Mouse (Mus musculus): ENCODE results near the gene Palm3. TPM values are rescaled to one million over a fixed set of nuclear protein-coding genes. Genes with fewer than 3 reads are reported as not detected.

The Palm3 gene
- polyA plus RNA-seq, 1 experiment from 2014 or later, result 2.1 TPM

DNA sequence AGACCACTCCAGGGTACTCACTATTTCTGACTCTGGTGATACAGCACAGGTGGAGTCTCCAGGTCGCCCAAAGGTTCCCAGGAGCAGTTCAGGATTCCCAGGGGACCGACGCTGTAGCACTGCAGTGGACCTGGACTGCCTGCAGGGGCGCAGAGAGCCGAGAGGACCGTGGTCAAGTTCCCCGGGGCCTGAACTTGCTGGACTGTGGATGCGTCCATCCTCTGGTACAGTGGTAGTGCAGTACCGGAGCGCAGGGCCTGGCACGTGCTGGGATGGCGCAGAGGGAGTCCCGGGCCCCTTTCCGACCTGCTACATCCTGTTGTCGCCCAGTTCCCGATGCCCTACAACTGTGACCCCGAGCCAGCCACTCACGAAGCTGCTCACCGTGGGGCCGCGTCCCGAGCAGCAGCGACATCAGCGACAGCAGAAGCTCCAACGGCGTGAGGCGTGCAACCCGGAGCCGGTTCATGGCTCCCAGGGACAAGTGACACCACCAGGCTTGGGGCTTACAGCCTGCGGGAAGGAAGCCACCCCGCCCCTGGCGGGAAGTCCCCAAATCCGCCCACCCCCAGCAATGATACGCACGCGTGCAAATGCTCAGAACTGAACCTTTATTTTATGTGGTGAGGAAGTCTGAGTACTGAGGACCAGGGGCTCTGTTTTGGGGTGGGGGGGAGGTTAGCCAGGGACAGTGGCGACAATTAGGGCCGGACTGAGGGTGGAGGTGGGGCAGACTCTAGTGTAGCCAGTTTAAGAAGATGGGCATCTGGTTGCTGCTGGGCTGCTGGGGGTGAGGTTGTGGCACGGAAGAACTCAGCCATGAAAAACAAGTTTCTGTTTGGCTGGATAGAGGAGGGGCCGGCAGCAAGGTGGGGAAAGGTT is 21.0 kb downstream of the Palm3 start, which contains the start of gene Il27ra:
Gene Il27ra (minus strand): TSS at position 524 of the 882 bp plus-strand sequence.
- Histone ChIP-seq H3K4me1 (ENCODE audit: control insufficient read depth, insufficient read depth, low read length) (peaks cover 7% of the 10 kb centered on the region; the same call in 1 of the 2 replicates), H3K9me3 (ENCODE audit: control insufficient read depth, low read length) (no peaks in the 10 kb centered on the region), H3K4me3 (ENCODE audit: low read depth, low read length) (peak within 1 kb of the TSS; percentile 26), H3K4me2 (ENCODE audit: low read depth, severe bottlenecking) (peak within 1 kb of the TSS; percentile 74), H3K9ac (ENCODE audit: low read length) (peak within 1 kb of the TSS; percentile 47; the same call in 1 of the 2 replicates), H3K27ac (replicated peaks; ENCODE audit: low read depth, low read length) (no peak within 1 kb of the TSS), H3K27me3 (ENCODE audit: control insufficient read depth, insufficient read depth, low read length) (peaks cover 45% of the 10 kb centered on the region), H3K36me3 (ENCODE audit: control insufficient read depth, insufficient read depth, low read length) (no peaks in the 10 kb centered on the region; the same call in 1 of the 2 replicates)
- 5% methylated on average over 40 of the region's 40 CpGs for whole genome bisulfite sequencing
- DNase-seq (ENCODE audit: low spot score), result peak; percentile 81
- ATAC-seq (ENCODE audit: insufficient number of reproducible peaks, low FRiP score, low TSS enrichment, low read depth), result peak; percentile 52; the same call in 1 of the 2 replicates

DNA sequence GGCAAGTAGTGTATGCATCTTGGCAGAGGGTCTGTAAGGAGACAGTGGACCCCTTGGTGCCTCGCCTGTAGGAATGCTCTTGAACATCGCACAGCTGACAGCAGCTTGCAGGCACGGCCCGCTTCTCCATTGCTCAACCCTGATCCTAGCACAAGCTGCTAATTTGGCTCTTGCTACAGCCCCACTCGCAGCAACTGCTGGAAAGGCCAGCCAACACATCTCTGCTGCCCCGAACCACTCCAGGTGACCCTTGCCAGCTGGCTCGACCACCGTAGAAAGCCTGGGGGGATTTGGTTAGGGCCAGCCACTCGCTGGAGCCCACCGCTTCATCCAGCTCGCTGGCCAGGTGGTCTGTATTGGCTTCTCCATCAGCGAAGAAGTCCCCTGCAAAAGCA is 21.7 kb downstream of the Palm3 start:
- no peak overlapping the region; the same call in 1 of the 2 replicates for H3K4me3 ChIP-seq (ENCODE audit: low read depth, low read length)
- H3K4me2 ChIP-seq (ENCODE audit: low read depth, severe bottlenecking), result peak overlapping the region; percentile 74; the same call in 1 of the 2 replicates
- H3K4me1 ChIP-seq (ENCODE audit: control insufficient read depth, insufficient read depth, low read length), result peaks cover 7% of the 10 kb centered on the region; the same call in 1 of the 2 replicates
- no peaks in the 10 kb centered on the region for H3K9me3 ChIP-seq (ENCODE audit: control insufficient read depth, low read length)
- H3K27me3 ChIP-seq (ENCODE audit: control insufficient read depth, insufficient read depth, low read length), result peaks cover 45% of the 10 kb centered on the region
- ATAC-seq (ENCODE audit: insufficient number of reproducible peaks, low FRiP score, low TSS enrichment, low read depth), result no peak
- WGBS, result 31% methylated on average over 12 of the region's 12 CpGs
- DNase-seq (ENCODE audit: low spot score), result peak; percentile 29
- H3K27ac ChIP-seq (replicated peaks; ENCODE audit: low read depth, low read length), result no peak overlapping the region
- H3K36me3 ChIP-seq (ENCODE audit: control insufficient read depth, insufficient read depth, low read length), result no peaks in the 10 kb centered on the region; the same call in 1 of the 2 replicates
- no peak overlapping the region for H3K9ac ChIP-seq (ENCODE audit: low read length)

DNA sequence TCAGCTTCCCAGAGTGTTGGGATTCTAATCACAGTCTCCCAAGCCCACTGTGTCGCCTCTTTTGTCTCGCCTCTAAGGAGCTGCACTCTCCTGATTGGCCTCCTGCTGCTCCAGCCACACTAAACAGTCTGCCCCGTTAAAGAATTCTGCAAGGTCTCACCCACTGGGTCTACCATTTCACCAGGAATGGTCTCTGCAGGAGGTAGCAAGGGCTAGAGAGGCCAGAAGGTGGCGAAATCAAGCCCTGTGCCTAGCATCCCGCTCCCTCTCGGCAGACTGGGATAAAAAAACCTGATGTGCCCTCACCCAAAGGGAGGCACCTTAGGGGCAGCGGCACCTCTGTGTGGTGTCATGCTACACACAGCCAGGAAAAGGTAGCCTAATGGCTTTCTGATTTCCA is 22.8 kb downstream of the Palm3 start:
- Histone ChIP-seq H3K27ac (replicated peaks; ENCODE audit: low read depth, low read length) (no peak overlapping the region), H3K4me1 (ENCODE audit: control insufficient read depth, insufficient read depth, low read length) (peaks cover 7% of the 10 kb centered on the region; the same call in 1 of the 2 replicates), H3K9ac (ENCODE audit: low read length) (no peak overlapping the region), H3K36me3 (ENCODE audit: control insufficient read depth, insufficient read depth, low read length) (no peaks in the 10 kb centered on the region; the same call in 1 of the 2 replicates), H3K4me2 (ENCODE audit: low read depth, severe bottlenecking) (no peak overlapping the region), H3K27me3 (ENCODE audit: control insufficient read depth, insufficient read depth, low read length) (peaks cover 45% of the 10 kb centered on the region), H3K9me3 (ENCODE audit: control insufficient read depth, low read length) (no peaks in the 10 kb centered on the region), H3K4me3 (ENCODE audit: low read depth, low read length) (no peak overlapping the region)
- no peak for ATAC-seq (ENCODE audit: insufficient number of reproducible peaks, low FRiP score, low TSS enrichment, low read depth)
- whole genome bisulfite sequencing, result 2% methylated on average over 7 of the region's 7 CpGs
- no peak for DNase-seq (ENCODE audit: low spot score)

DNA sequence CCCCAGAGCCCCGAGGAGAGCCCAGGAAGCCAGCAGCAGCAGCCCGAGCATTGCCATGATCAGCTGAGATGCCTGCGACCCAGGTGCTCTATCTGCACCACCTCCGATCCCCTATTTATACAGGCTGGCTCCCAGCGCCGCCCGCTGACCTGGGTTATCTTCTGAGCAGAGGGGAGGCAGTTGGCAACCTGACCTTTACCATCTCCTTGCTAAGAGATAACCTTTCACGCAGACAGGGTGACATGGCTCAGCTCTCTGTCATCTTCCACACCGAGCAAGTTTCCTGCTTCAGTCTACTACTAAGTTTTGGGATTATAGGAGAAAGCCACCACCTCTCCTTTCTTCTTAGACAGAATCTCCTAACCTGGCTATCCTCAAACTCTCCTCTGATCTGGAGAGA is 23.6 kb downstream of the Palm3 start, which contains the start of gene Rln3:
Gene Rln3 (minus strand): TSS at position 101 of the 400 bp plus-strand sequence.
- H3K4me1 ChIP-seq (ENCODE audit: control insufficient read depth, insufficient read depth, low read length), result peaks cover 7% of the 10 kb centered on the region; the same call in 1 of the 2 replicates
- DNase-seq (ENCODE audit: low spot score) (no peak), ATAC-seq (ENCODE audit: insufficient number of reproducible peaks, low FRiP score, low TSS enrichment, low read depth) (no peak)
- H3K4me2 ChIP-seq (ENCODE audit: low read depth, severe bottlenecking), result peak within 1 kb of the TSS; percentile 17; the same call in 1 of the 2 replicates
- H3K4me3 ChIP-seq (ENCODE audit: low read depth, low read length), result no peak within 1 kb of the TSS
- H3K27ac ChIP-seq (replicated peaks; ENCODE audit: low read depth, low read length), result no peak within 1 kb of the TSS
- WGBS, result 5% methylated on average over 9 of the region's 9 CpGs
- peaks cover 45% of the 10 kb centered on the region for H3K27me3 ChIP-seq (ENCODE audit: control insufficient read depth, insufficient read depth, low read length)
- H3K9ac ChIP-seq (ENCODE audit: low read length), result no peak within 1 kb of the TSS
- no peaks in the 10 kb centered on the region; the same call in 1 of the 2 replicates for H3K36me3 ChIP-seq (ENCODE audit: control insufficient read depth, insufficient read depth, low read length)
- no peaks in the 10 kb centered on the region for H3K9me3 ChIP-seq (ENCODE audit: control insufficient read depth, low read length)

DNA sequence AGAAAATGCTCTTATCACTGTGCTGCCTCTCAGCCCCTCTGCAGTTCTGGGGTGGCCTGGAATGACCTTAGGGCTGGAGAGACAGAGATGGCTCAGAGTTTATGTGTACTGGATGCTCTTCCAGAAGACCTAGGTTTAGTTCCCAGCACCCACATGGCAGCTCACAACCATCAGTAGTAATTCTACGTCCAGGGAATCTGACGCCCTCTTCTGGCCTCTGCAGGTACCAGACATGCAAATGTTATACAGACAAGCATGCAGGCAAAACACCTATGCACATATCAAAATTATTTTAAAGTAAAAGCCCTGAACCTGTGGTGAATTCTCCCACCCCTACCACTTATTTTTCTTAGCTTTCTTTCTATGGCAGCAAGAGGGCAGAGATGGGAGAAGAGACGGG is 25.2 kb downstream of the Palm3 start:
- Histone ChIP-seq H3K4me1 (ENCODE audit: control insufficient read depth, insufficient read depth, low read length) (peaks cover 7% of the 10 kb centered on the region; the same call in 1 of the 2 replicates), H3K9me3 (ENCODE audit: control insufficient read depth, low read length) (no peaks in the 10 kb centered on the region), H3K9ac (ENCODE audit: low read length) (no peak overlapping the region), H3K27ac (replicated peaks; ENCODE audit: low read depth, low read length) (no peak overlapping the region), H3K27me3 (ENCODE audit: control insufficient read depth, insufficient read depth, low read length) (peaks cover 39% of the 10 kb centered on the region), H3K36me3 (ENCODE audit: control insufficient read depth, insufficient read depth, low read length) (no peaks in the 10 kb centered on the region; the same call in 1 of the 2 replicates), H3K4me3 (ENCODE audit: low read depth, low read length) (no peak overlapping the region), H3K4me2 (ENCODE audit: low read depth, severe bottlenecking) (no peak overlapping the region)
- ATAC-seq (ENCODE audit: insufficient number of reproducible peaks, low FRiP score, low TSS enrichment, low read depth) (no peak), DNase-seq (ENCODE audit: low spot score) (no peak)
- WGBS, result 79% methylated on average over 3 of the region's 3 CpGs

DNA sequence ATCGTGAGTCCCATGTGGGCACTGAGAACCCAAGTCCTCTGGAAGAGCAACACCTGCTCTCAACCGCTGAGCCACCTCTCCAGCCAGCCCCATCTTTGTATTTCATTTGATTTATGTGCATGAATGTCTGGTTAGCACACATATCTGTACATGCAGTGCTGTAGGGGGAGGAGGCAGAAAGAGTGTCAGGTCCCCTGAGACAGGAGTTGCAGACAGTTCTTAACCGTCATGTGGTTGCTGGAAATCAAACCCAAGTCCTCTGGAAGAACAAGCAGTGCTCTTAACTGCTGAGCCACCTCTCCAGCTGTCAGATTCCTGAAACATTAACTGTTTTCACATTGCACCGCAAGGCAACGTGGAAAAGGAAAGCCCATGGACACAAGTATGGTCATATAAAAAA is 26.9 kb downstream of the Palm3 start:
- DNase-seq (ENCODE audit: low spot score), result no peak
- no peaks in the 10 kb centered on the region for H3K9me3 ChIP-seq (ENCODE audit: control insufficient read depth, low read length)

DNA sequence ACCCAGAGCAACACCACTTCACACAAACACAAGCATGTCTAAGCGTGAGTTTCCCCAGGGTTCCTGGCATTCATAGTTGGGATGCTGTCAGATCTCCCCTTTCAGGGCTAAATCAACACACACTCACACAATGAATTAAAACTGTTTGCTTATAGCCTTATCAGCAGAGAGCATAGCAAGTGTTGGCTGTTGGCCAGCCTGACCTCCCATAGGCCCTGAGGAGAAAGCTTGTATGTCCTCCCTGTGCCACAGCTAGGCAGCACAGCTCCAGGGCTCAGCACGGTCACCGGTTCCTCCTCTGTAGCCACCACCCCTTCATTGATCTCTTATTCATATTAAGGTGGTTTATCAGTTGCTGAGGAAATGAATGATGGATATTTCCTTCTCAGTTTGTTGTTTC is 31.5 kb downstream of the Palm3 start:
- ATAC-seq (ENCODE audit: insufficient number of reproducible peaks, low FRiP score, low TSS enrichment, low read depth), result no peak
- no peaks in the 10 kb centered on the region for H3K4me1 ChIP-seq (ENCODE audit: control insufficient read depth, insufficient read depth, low read length)

More for the DNA sequence above, 26.9 kb downstream of the Palm3 start:
- ATAC-seq (ENCODE audit: insufficient number of reproducible peaks, low FRiP score, low TSS enrichment, low read depth), result no peak
- Histone ChIP-seq H3K36me3 (ENCODE audit: control insufficient read depth, insufficient read depth, low read length) (no peaks in the 10 kb centered on the region), H3K4me1 (ENCODE audit: control insufficient read depth, insufficient read depth, low read length) (no peaks in the 10 kb centered on the region), H3K4me2 (ENCODE audit: low read depth, severe bottlenecking) (no peak overlapping the region), H3K27ac (replicated peaks; ENCODE audit: low read depth, low read length) (no peak overlapping the region), H3K4me3 (ENCODE audit: low read depth, low read length) (no peak overlapping the region), H3K27me3 (ENCODE audit: control insufficient read depth, insufficient read depth, low read length) (peaks cover 23% of the 10 kb centered on the region), H3K9ac (ENCODE audit: low read length) (no peak overlapping the region)
- WGBS, result 69% methylated on average over 5 of the region's 5 CpGs

DNA sequence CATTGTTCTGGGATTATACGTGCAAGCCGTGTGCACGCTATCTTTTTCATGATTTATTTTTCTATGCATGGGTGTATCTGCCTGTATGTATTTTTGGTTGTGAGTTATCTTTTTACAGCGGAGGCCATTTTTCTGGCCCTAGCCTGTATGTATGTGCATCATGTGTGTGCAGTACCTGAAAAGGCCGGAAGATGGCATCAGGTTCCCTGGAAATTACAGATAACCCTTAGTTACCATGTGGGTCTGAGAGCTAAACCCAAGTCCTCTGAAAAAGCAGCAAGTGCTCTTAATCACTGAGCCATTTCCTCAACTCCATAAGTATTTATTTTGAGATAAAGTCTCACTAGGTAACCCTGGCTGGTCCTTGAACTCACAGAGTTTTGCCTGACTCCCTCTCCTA is 32.0 kb downstream of the Palm3 start:
- no peak for ATAC-seq (ENCODE audit: insufficient number of reproducible peaks, low FRiP score, low TSS enrichment, low read depth)
- H3K27ac ChIP-seq (replicated peaks; ENCODE audit: low read depth, low read length), result no peak overlapping the region
- no peaks in the 10 kb centered on the region for H3K27me3 ChIP-seq (ENCODE audit: control insufficient read depth, insufficient read depth, low read length)
- H3K4me2 ChIP-seq (ENCODE audit: low read depth, severe bottlenecking), result no peak overlapping the region
- H3K36me3 ChIP-seq (ENCODE audit: control insufficient read depth, insufficient read depth, low read length), result no peaks in the 10 kb centered on the region
- no peaks in the 10 kb centered on the region for H3K4me1 ChIP-seq (ENCODE audit: control insufficient read depth, insufficient read depth, low read length)
- no peaks in the 10 kb centered on the region for H3K9me3 ChIP-seq (ENCODE audit: control insufficient read depth, low read length)
- 95% methylated on average over 5 of the region's 5 CpGs for WGBS
- no peak overlapping the region for H3K4me3 ChIP-seq (ENCODE audit: low read depth, low read length)
- H3K9ac ChIP-seq (ENCODE audit: low read length), result no peak overlapping the region
- DNase-seq (ENCODE audit: low spot score), result no peak

More for the DNA sequence above, 31.5 kb downstream of the Palm3 start:
- DNase-seq (ENCODE audit: low spot score), result no peak
- Histone ChIP-seq H3K9ac (ENCODE audit: low read length) (no peak overlapping the region), H3K4me3 (ENCODE audit: low read depth, low read length) (no peak overlapping the region), H3K27me3 (ENCODE audit: control insufficient read depth, insufficient read depth, low read length) (no peaks in the 10 kb centered on the region), H3K36me3 (ENCODE audit: control insufficient read depth, insufficient read depth, low read length) (no peaks in the 10 kb centered on the region), H3K9me3 (ENCODE audit: control insufficient read depth, low read length) (no peaks in the 10 kb centered on the region), H3K27ac (replicated peaks; ENCODE audit: low read depth, low read length) (no peak overlapping the region), H3K4me2 (ENCODE audit: low read depth, severe bottlenecking) (no peak overlapping the region)
- 91% methylated on average over 3 of the region's 3 CpGs for WGBS

All from limb, embryonic 11.5 days (tissue).